Mouse (Mus musculus) heart, embryonic 10.5 days (tissue): Measurements from ENCODE around the gene Gm7694. TPM values are rescaled to one million over a fixed set of nuclear protein-coding genes. Genes with fewer than 3 reads are reported as not detected.
A peak's percentile ranks its signal among the peaks of the same experiment; 100 is the strongest.

ENCODE experiments used
- DNase-seq: peaks from one replicate; pipeline ENCODE4 v3.0.0-alpha.2; 2017; ENCODE audit warnings: low spot score
- H3K27ac ChIP-seq: fragments of 300-500 bp; sonication (generic); 2 replicates; pipeline ENCODE4 v1.5.1; 2016; ENCODE audit warnings: mild to moderate bottlenecking
- H3K27me3 ChIP-seq: fragments of 300-500 bp; sonication (generic); 2 replicates; pipeline ENCODE4 v1.6.1; 2016; ENCODE audit warnings: mild to moderate bottlenecking; ENCODE audit not compliant: poor library complexity, insufficient read depth, severe bottlenecking
- H3K36me3 ChIP-seq: fragments of 300-500 bp; sonication (generic); 2 replicates; pipeline ENCODE4 v1.6.1; 2016; ENCODE audit warnings: mild to moderate bottlenecking, moderate library complexity
- H3K4me1 ChIP-seq: fragments of 300-500 bp; sonication (generic); 2 replicates; pipeline ENCODE4 v1.6.1; 2016; ENCODE audit warnings: mild to moderate bottlenecking
- H3K4me3 ChIP-seq: fragments of 300-500 bp; sonication (generic); 2 replicates; pipeline ENCODE4 v1.5.1; 2016; ENCODE audit warnings: mild to moderate bottlenecking, moderate library complexity
- H3K9me3 ChIP-seq: fragments of 300-500 bp; sonication (generic); 2 replicates; pipeline ENCODE4 v1.6.1; 2016; ENCODE audit warnings: mild to moderate bottlenecking, moderate library complexity
- WGBS: fragments of 180-500 bp; shearing (Covaris S2); methylation state at CpG from one replicate; pipeline ENCODE4 v1.1.7; 2016; 5-methylcytosine and 5-hydroxymethylcytosine counted together
- polyA plus RNA-seq: library from polyadenylated mRNA; unstranded; fragments of >200 nt; fragmentation: Nextera tagmentation; extraction: Ambion mirVana; gene quantifications from 2 replicates; pipeline ENCODE4 v1.2.1, GENCODE M21; 2016

Gene Gm7694
- polyA plus RNA-seq, 1 experiment from 2014 or later = 8.1 TPM

- Histone ChIP-seq H3K27ac (no peak within 1 kb of the TSS), H3K27me3 (no peaks in the 10 kb centered on the region), H3K4me3 (no peak within 1 kb of the TSS), H3K4me1 (peaks cover 8% of the 10 kb centered on the region; the same call in 1 of the 2 replicates), H3K9me3 (no peaks in the 10 kb centered on the region), H3K36me3 (peaks cover 7% of the 10 kb centered on the region)
- 88% methylated on average over 4 of the region's 4 CpGs for WGBS
- no peak for DNase-seq
Observed at GRCm38 (mm10) chr1:170308503-170308902, 2.4 kb upstream of the Gm7694 start, which contains the start of gene Spata46. TSS of gene Spata46 (plus strand) at chr1:170308803.

- DNase-seq = no peak
- WGBS = 84% methylated on average over 10 of the region's 10 CpGs
- no peak overlapping the region for H3K27ac ChIP-seq
- H3K36me3 ChIP-seq = peaks cover 21% of the 10 kb centered on the region
- H3K4me3 ChIP-seq = no peak overlapping the region
- no peaks in the 10 kb centered on the region for H3K9me3 ChIP-seq
- peaks cover 9% of the 10 kb centered on the region for H3K4me1 ChIP-seq
- no peaks in the 10 kb centered on the region for H3K27me3 ChIP-seq
Observed at GRCm38 (mm10) chr1:170305002-170305401, 1.1 kb downstream of the Gm7694 start.

- Histone ChIP-seq H3K27me3 (no peaks in the 10 kb centered on the region), H3K9me3 (no peaks in the 10 kb centered on the region), H3K27ac (no peak overlapping the region), H3K36me3 (peaks cover 21% of the 10 kb centered on the region), H3K4me1 (peaks cover 9% of the 10 kb centered on the region), H3K4me3 (no peak overlapping the region)
- peak; percentile 66 for DNase-seq
- WGBS = 60% methylated on average over 6 of the region's 6 CpGs
Observed at GRCm38 (mm10) chr1:170303103-170303502, 3.0 kb downstream of the Gm7694 start.

GRCm38 (mm10) chr1:170302456-170302855 lies 3.7 kb downstream of the Gm7694 start:
- DNase-seq = peak; percentile 56
- no peaks in the 10 kb centered on the region for H3K9me3 ChIP-seq
- H3K4me3 ChIP-seq = no peak overlapping the region
- H3K36me3 ChIP-seq = peaks cover 21% of the 10 kb centered on the region
- WGBS = 81% methylated on average over 6 of the region's 6 CpGs
- peaks cover 9% of the 10 kb centered on the region for H3K4me1 ChIP-seq
- no peak overlapping the region for H3K27ac ChIP-seq
- H3K27me3 ChIP-seq = no peaks in the 10 kb centered on the region

GRCm38 (mm10) chr1:170301686-170302085 lies 4.4 kb downstream of the Gm7694 start:
- WGBS = 94% methylated on average over 9 of the region's 9 CpGs
- peak; percentile 66 for DNase-seq
- H3K27me3 ChIP-seq = no peaks in the 10 kb centered on the region
- H3K4me1 ChIP-seq = peaks cover 9% of the 10 kb centered on the region
- no peak overlapping the region for H3K27ac ChIP-seq
- H3K9me3 ChIP-seq = no peaks in the 10 kb centered on the region
- H3K4me3 ChIP-seq = no peak overlapping the region
- H3K36me3 ChIP-seq = peaks cover 21% of the 10 kb centered on the region

GRCm38 (mm10) chr1:170299496-170299895 lies 6.6 kb downstream of the Gm7694 start:
- Histone ChIP-seq H3K27ac (no peak overlapping the region), H3K36me3 (peaks cover 15% of the 10 kb centered on the region; the same call in 1 of the 2 replicates), H3K27me3 (no peaks in the 10 kb centered on the region), H3K9me3 (no peaks in the 10 kb centered on the region), H3K4me3 (no peak overlapping the region), H3K4me1 (peaks cover 23% of the 10 kb centered on the region)
- 67% methylated on average over 4 of the region's 4 CpGs for whole genome bisulfite sequencing
- DNase-seq = no peak

GRCm38 (mm10) chr1:170294786-170295570 lies 11.2 kb downstream of the Gm7694 start:
- H3K27me3 ChIP-seq = no peaks in the 10 kb centered on the region
- no peaks in the 10 kb centered on the region for H3K9me3 ChIP-seq
- no peak for DNase-seq
- H3K4me1 ChIP-seq = peaks cover 21% of the 10 kb centered on the region
- peak overlapping the region; percentile 29; the same call in 1 of the 2 replicates for H3K27ac ChIP-seq
- H3K4me3 ChIP-seq = no peak overlapping the region
- H3K36me3 ChIP-seq = no peaks in the 10 kb centered on the region
- 59% methylated on average over 15 of the region's 15 CpGs for WGBS

GRCm38 (mm10) chr1:170293257-170293656 lies 12.9 kb downstream of the Gm7694 start:
- H3K4me1 ChIP-seq = peaks cover 21% of the 10 kb centered on the region
- no peak for DNase-seq
- no peak overlapping the region; the same call in 1 of the 2 replicates for H3K27ac ChIP-seq
- no peak overlapping the region for H3K4me3 ChIP-seq
- H3K36me3 ChIP-seq = no peaks in the 10 kb centered on the region
- H3K27me3 ChIP-seq = no peaks in the 10 kb centered on the region
- no peaks in the 10 kb centered on the region for H3K9me3 ChIP-seq
- 60% methylated on average over 5 of the region's 5 CpGs for WGBS

- H3K4me3 ChIP-seq = no peak overlapping the region
- peaks cover 21% of the 10 kb centered on the region for H3K4me1 ChIP-seq
- H3K27me3 ChIP-seq = no peaks in the 10 kb centered on the region
- WGBS = 48% methylated on average over 9 of the region's 9 CpGs
- H3K9me3 ChIP-seq = no peaks in the 10 kb centered on the region
- H3K36me3 ChIP-seq = no peaks in the 10 kb centered on the region
- DNase-seq = no peak
- H3K27ac ChIP-seq = peak overlapping the region; percentile 29; the same call in 1 of the 2 replicates
Observed at GRCm38 (mm10) chr1:170292239-170292951, 13.7 kb downstream of the Gm7694 start.

- Histone ChIP-seq H3K4me1 (no peaks in the 10 kb centered on the region), H3K9me3 (no peaks in the 10 kb centered on the region), H3K27me3 (no peaks in the 10 kb centered on the region), H3K27ac (no peak overlapping the region), H3K36me3 (no peaks in the 10 kb centered on the region), H3K4me3 (no peak overlapping the region)
- no peak for DNase-seq
- WGBS = 71% methylated on average over 4 of the region's 4 CpGs
Observed at GRCm38 (mm10) chr1:170282415-170283129, 23.6 kb downstream of the Gm7694 start.

- no peak within 1 kb of the TSS for H3K4me3 ChIP-seq
- H3K27me3 ChIP-seq = no peaks in the 10 kb centered on the region
- no peaks in the 10 kb centered on the region for H3K4me1 ChIP-seq
- H3K9me3 ChIP-seq = no peaks in the 10 kb centered on the region
- H3K27ac ChIP-seq = no peak within 1 kb of the TSS
- no peak for DNase-seq
- no peaks in the 10 kb centered on the region for H3K36me3 ChIP-seq
- WGBS = 58% methylated on average over 3 of the region's 3 CpGs
Observed at GRCm38 (mm10) chr1:170277016-170277415, 29.1 kb downstream of the Gm7694 start, which contains the start of gene Sh2d1b1. TSS of gene Sh2d1b1 (plus strand) at chr1:170277320.

GRCm38 (mm10) chr1:170273252-170273651 lies 32.9 kb downstream of the Gm7694 start:
- Histone ChIP-seq H3K9me3 (no peaks in the 10 kb centered on the region), H3K4me3 (no peak overlapping the region), H3K27me3 (no peaks in the 10 kb centered on the region), H3K36me3 (no peaks in the 10 kb centered on the region), H3K4me1 (no peaks in the 10 kb centered on the region), H3K27ac (no peak overlapping the region)
- no peak for DNase-seq
